Mouse (Mus musculus): ENCODE data around the gene Sema6d. TPM values are rescaled to one million over a fixed set of nuclear protein-coding genes. Genes with fewer than 3 reads are reported as not detected.

Gene Sema6d
- polyA plus RNA-seq, 1 experiment from 2014 or later, result 14.6 TPM

- H3K27ac ChIP-seq (replicated peaks; ENCODE audit: low read depth, low read length), result no peak overlapping the region
- H3K4me2 ChIP-seq (ENCODE audit: low read depth, low read length), result no peak overlapping the region
- WGBS, result 40% methylated on average over 1 of the region's 1 CpGs
- no peak overlapping the region for H3K4me3 ChIP-seq (ENCODE audit: low read depth, low read length)
- no peaks in the 10 kb centered on the region for H3K27me3 ChIP-seq (replicated peaks; ENCODE audit: control insufficient read depth, insufficient read depth, low read length)
- no peak for ATAC-seq (ENCODE audit: low read depth)
- H3K9me3 ChIP-seq (ENCODE audit: control insufficient read depth, low read length), result no peaks in the 10 kb centered on the region
- no peaks in the 10 kb centered on the region for H3K36me3 ChIP-seq (ENCODE audit: control insufficient read depth, insufficient read depth, low read length)
- H3K4me1 ChIP-seq (ENCODE audit: control insufficient read depth, insufficient read depth, low read length), result peaks cover 9% of the 10 kb centered on the region
- H3K9ac ChIP-seq (ENCODE audit: low read depth, low read length), result no peak overlapping the region
- DNase-seq (ENCODE audit: low spot score), result peak; percentile 35
Observed at GRCm38 (mm10) chr2:124369291-124369690, 279.5 kb downstream of the Sema6d start.

- no peaks in the 10 kb centered on the region for H3K36me3 ChIP-seq (ENCODE audit: control insufficient read depth, insufficient read depth, low read length)
- H3K9me3 ChIP-seq (ENCODE audit: control insufficient read depth, low read length), result no peaks in the 10 kb centered on the region
- H3K9ac ChIP-seq (ENCODE audit: low read depth, low read length), result no peak overlapping the region
- no peak overlapping the region for H3K27ac ChIP-seq (replicated peaks; ENCODE audit: low read depth, low read length)
- ATAC-seq (ENCODE audit: low read depth), result peak; percentile 44; the same call in 1 of the 2 replicates
- H3K4me2 ChIP-seq (ENCODE audit: low read depth, low read length), result no peak overlapping the region
- no peak overlapping the region for H3K4me3 ChIP-seq (ENCODE audit: low read depth, low read length)
- H3K27me3 ChIP-seq (replicated peaks; ENCODE audit: control insufficient read depth, insufficient read depth, low read length), result no peaks in the 10 kb centered on the region
- peak; percentile 66 for DNase-seq (ENCODE audit: low spot score)
- H3K4me1 ChIP-seq (ENCODE audit: control insufficient read depth, insufficient read depth, low read length), result peaks cover 9% of the 10 kb centered on the region
- 46% methylated on average over 2 of the region's 2 CpGs for WGBS
Observed at GRCm38 (mm10) chr2:124369991-124370390, 280.2 kb downstream of the Sema6d start.

- Histone ChIP-seq H3K27me3 (replicated peaks; ENCODE audit: control insufficient read depth, insufficient read depth, low read length) (no peaks in the 10 kb centered on the region), H3K36me3 (ENCODE audit: control insufficient read depth, insufficient read depth, low read length) (no peaks in the 10 kb centered on the region)
- 63% methylated on average over 2 of the region's 2 CpGs for WGBS
Observed at GRCm38 (mm10) chr2:124371363-124371762, 281.6 kb downstream of the Sema6d start.

GRCm38 (mm10) chr2:124385053-124385452 is 295.3 kb downstream of the Sema6d start:
- H3K27me3 ChIP-seq (replicated peaks; ENCODE audit: control insufficient read depth, insufficient read depth, low read length), result no peaks in the 10 kb centered on the region
- ATAC-seq (ENCODE audit: low read depth), result no peak
- H3K9me3 ChIP-seq (ENCODE audit: control insufficient read depth, low read length), result no peaks in the 10 kb centered on the region
- no peak overlapping the region for H3K4me2 ChIP-seq (ENCODE audit: low read depth, low read length)
- no peak overlapping the region for H3K27ac ChIP-seq (replicated peaks; ENCODE audit: low read depth, low read length)
- WGBS, result 80% methylated on average over 1 of the region's 1 CpGs
- no peak for DNase-seq (ENCODE audit: low spot score)
- no peak overlapping the region for H3K4me3 ChIP-seq (ENCODE audit: low read depth, low read length)
- no peaks in the 10 kb centered on the region for H3K4me1 ChIP-seq (ENCODE audit: control insufficient read depth, insufficient read depth, low read length)
- no peaks in the 10 kb centered on the region for H3K36me3 ChIP-seq (ENCODE audit: control insufficient read depth, insufficient read depth, low read length)
- H3K9ac ChIP-seq (ENCODE audit: low read depth, low read length), result no peak overlapping the region

More at GRCm38 (mm10) chr2:124371363-124371762, 281.6 kb downstream of the Sema6d start:
- DNase-seq (ENCODE audit: low spot score) (no peak), ATAC-seq (ENCODE audit: low read depth) (no peak)
- Histone ChIP-seq H3K4me1 (ENCODE audit: control insufficient read depth, insufficient read depth, low read length) (peaks cover 9% of the 10 kb centered on the region), H3K4me3 (ENCODE audit: low read depth, low read length) (no peak overlapping the region), H3K4me2 (ENCODE audit: low read depth, low read length) (no peak overlapping the region), H3K27ac (replicated peaks; ENCODE audit: low read depth, low read length) (no peak overlapping the region), H3K9ac (ENCODE audit: low read depth, low read length) (no peak overlapping the region), H3K9me3 (ENCODE audit: control insufficient read depth, low read length) (no peaks in the 10 kb centered on the region)

- DNase-seq (ENCODE audit: low spot score) (no peak), ATAC-seq (ENCODE audit: low read depth) (no peak)
- Histone ChIP-seq H3K9me3 (ENCODE audit: control insufficient read depth, low read length) (no peaks in the 10 kb centered on the region), H3K4me2 (ENCODE audit: low read depth, low read length) (no peak overlapping the region), H3K4me3 (ENCODE audit: low read depth, low read length) (no peak overlapping the region), H3K36me3 (ENCODE audit: control insufficient read depth, insufficient read depth, low read length) (no peaks in the 10 kb centered on the region), H3K27ac (replicated peaks; ENCODE audit: low read depth, low read length) (no peak overlapping the region), H3K27me3 (replicated peaks; ENCODE audit: control insufficient read depth, insufficient read depth, low read length) (no peaks in the 10 kb centered on the region), H3K4me1 (ENCODE audit: control insufficient read depth, insufficient read depth, low read length) (no peaks in the 10 kb centered on the region), H3K9ac (ENCODE audit: low read depth, low read length) (no peak overlapping the region)
- WGBS, result 52% methylated on average over 1 of the region's 1 CpGs
Observed at GRCm38 (mm10) chr2:124385722-124386121, 296.0 kb downstream of the Sema6d start.

- no peak overlapping the region for H3K4me2 ChIP-seq (ENCODE audit: low read depth, low read length)
- ATAC-seq (ENCODE audit: low read depth) (no peak), DNase-seq (ENCODE audit: low spot score) (no peak)
- no peaks in the 10 kb centered on the region for H3K27me3 ChIP-seq (replicated peaks; ENCODE audit: control insufficient read depth, insufficient read depth, low read length)
- 65% methylated on average over 1 of the region's 1 CpGs for WGBS
- H3K4me1 ChIP-seq (ENCODE audit: control insufficient read depth, insufficient read depth, low read length), result no peaks in the 10 kb centered on the region
- H3K27ac ChIP-seq (replicated peaks; ENCODE audit: low read depth, low read length), result no peak overlapping the region
- H3K4me3 ChIP-seq (ENCODE audit: low read depth, low read length), result no peak overlapping the region
- H3K9ac ChIP-seq (ENCODE audit: low read depth, low read length), result no peak overlapping the region
- H3K9me3 ChIP-seq (ENCODE audit: control insufficient read depth, low read length), result no peaks in the 10 kb centered on the region
- no peaks in the 10 kb centered on the region for H3K36me3 ChIP-seq (ENCODE audit: control insufficient read depth, insufficient read depth, low read length)
Observed at GRCm38 (mm10) chr2:124388269-124388668, 298.5 kb downstream of the Sema6d start.

- Histone ChIP-seq H3K4me2 (ENCODE audit: low read depth, low read length) (no peak overlapping the region), H3K27me3 (replicated peaks; ENCODE audit: control insufficient read depth, insufficient read depth, low read length) (no peaks in the 10 kb centered on the region), H3K9me3 (ENCODE audit: control insufficient read depth, low read length) (no peaks in the 10 kb centered on the region), H3K36me3 (ENCODE audit: control insufficient read depth, insufficient read depth, low read length) (no peaks in the 10 kb centered on the region), H3K4me3 (ENCODE audit: low read depth, low read length) (no peak overlapping the region), H3K4me1 (ENCODE audit: control insufficient read depth, insufficient read depth, low read length) (no peaks in the 10 kb centered on the region), H3K9ac (ENCODE audit: low read depth, low read length) (no peak overlapping the region), H3K27ac (replicated peaks; ENCODE audit: low read depth, low read length) (no peak overlapping the region)
- no peak for ATAC-seq (ENCODE audit: low read depth)
- DNase-seq (ENCODE audit: low spot score), result no peak
- WGBS, result 71% methylated on average over 4 of the region's 4 CpGs
Observed at GRCm38 (mm10) chr2:124396733-124397132, 307.0 kb downstream of the Sema6d start.

GRCm38 (mm10) chr2:124397304-124397703 is 307.5 kb downstream of the Sema6d start:
- Histone ChIP-seq H3K9me3 (ENCODE audit: control insufficient read depth, low read length) (no peaks in the 10 kb centered on the region), H3K27ac (replicated peaks; ENCODE audit: low read depth, low read length) (no peak overlapping the region), H3K4me3 (ENCODE audit: low read depth, low read length) (no peak overlapping the region), H3K27me3 (replicated peaks; ENCODE audit: control insufficient read depth, insufficient read depth, low read length) (no peaks in the 10 kb centered on the region), H3K36me3 (ENCODE audit: control insufficient read depth, insufficient read depth, low read length) (no peaks in the 10 kb centered on the region), H3K9ac (ENCODE audit: low read depth, low read length) (no peak overlapping the region), H3K4me2 (ENCODE audit: low read depth, low read length) (no peak overlapping the region), H3K4me1 (ENCODE audit: control insufficient read depth, insufficient read depth, low read length) (no peaks in the 10 kb centered on the region)
- ATAC-seq (ENCODE audit: low read depth), result no peak
- DNase-seq (ENCODE audit: low spot score), result no peak
- WGBS, result 89% methylated on average over 5 of the region's 5 CpGs

GRCm38 (mm10) chr2:124399611-124400010 is 309.8 kb downstream of the Sema6d start:
- peaks cover 13% of the 10 kb centered on the region for H3K4me1 ChIP-seq (ENCODE audit: control insufficient read depth, insufficient read depth, low read length)
- DNase-seq (ENCODE audit: low spot score) (no peak), ATAC-seq (ENCODE audit: low read depth) (no peak)
- 91% methylated on average over 2 of the region's 2 CpGs for whole genome bisulfite sequencing
- no peak overlapping the region for H3K27ac ChIP-seq (replicated peaks; ENCODE audit: low read depth, low read length)
- no peak overlapping the region for H3K4me2 ChIP-seq (ENCODE audit: low read depth, low read length)
- H3K27me3 ChIP-seq (replicated peaks; ENCODE audit: control insufficient read depth, insufficient read depth, low read length), result no peaks in the 10 kb centered on the region
- H3K4me3 ChIP-seq (ENCODE audit: low read depth, low read length), result no peak overlapping the region
- H3K9ac ChIP-seq (ENCODE audit: low read depth, low read length), result no peak overlapping the region
- H3K9me3 ChIP-seq (ENCODE audit: control insufficient read depth, low read length), result no peaks in the 10 kb centered on the region
- H3K36me3 ChIP-seq (ENCODE audit: control insufficient read depth, insufficient read depth, low read length), result no peaks in the 10 kb centered on the region
